Mouse (Mus musculus) bone marrow macrophage, adult 2 months (primary cell): ENCODE data around the gene Irgq.

Experiments used
- CTCF ChIP-seq: IDR thresholded peaks from 2 replicates; pipeline ENCODE4 v1.5.1; 2012; ENCODE audit warnings: low read depth, mild to moderate bottlenecking, low read length, moderate library complexity
- POLR2A ChIP-seq: IDR thresholded peaks from 2 replicates; pipeline ENCODE4 v1.6.1; 2012; ENCODE audit warnings: mild to moderate bottlenecking, low read depth, low read length, borderline replicate concordance

GRCm38 (mm10) chr7:24533806-24534205 is 3.3 kb downstream of the Irgq start:
- TF ChIP-seq POLR2A (no peak), CTCF (no peak)
